26 mouse cellular contexts compared by ENCODE assay signal in genomic region chr17:46593124-46593523, GRCm38 (mm10). TPM values are rescaled to one million over a fixed set of nuclear protein-coding genes. Genes with fewer than 3 reads are reported as not detected.
DNase-seq lines count a peak whose midpoint lies in the region; ATAC-seq lines count a peak whose summit lies in the region.
"Had no signal": no experiment of that assay in that cellular context is flagged by ENCODE, and none has a peak within 500 bp of the region (broad histone marks: within the 10 kb centered on the region; RNA-seq: fewer than 3 reads in every experiment).

No protein-coding gene starts in this region.

- peaks cover 45% of the 10 kb centered on the region for H3K4me1 ChIP-seq in heart, embryonic 10.5 days
- peaks cover 7% of the 10 kb centered on the region for H3K4me1 ChIP-seq in lung, embryonic 16.5 days (replicated peaks; ENCODE audit: control insufficient read depth, insufficient read depth, low read length)

- H3K9me3 ChIP-seq in heart, embryonic 10.5 days, result no peaks in the 10 kb centered on the region
- no peaks in the 10 kb centered on the region for H3K9me3 ChIP-seq in lung, embryonic 16.5 days (ENCODE audit: control insufficient read depth, low read length)
- H3K9me3 ChIP-seq: forebrain, embryonic 12.5 days; intestine, embryonic 15.5 days; limb, embryonic 15.5 days; midbrain, embryonic 12.5 days had no signal

- intact Hi-C loops in left cerebral cortex, postnatal 14 days (cut with DNase I), result loop anchor here (5.0 kb wide), 1 partner anchor 34 kb away; the partner anchor contains the start of gene Ptk7
- intact Hi-C loops in left cerebral cortex, postnatal 36 days (cut with DNase I), result no loop called here

- H3K9ac ChIP-seq in lung, embryonic 16.5 days (ENCODE audit: low read length), result no peak overlapping the region
- H3K9ac ChIP-seq: forebrain, embryonic 12.5 days; intestine, embryonic 15.5 days; limb, embryonic 15.5 days; liver, embryonic 14.5 days; midbrain, embryonic 12.5 days had no signal

- H3K4me3 ChIP-seq in heart, embryonic 10.5 days, result no peak overlapping the region
- no peak overlapping the region for H3K4me3 ChIP-seq in lung, embryonic 16.5 days (ENCODE audit: low read length)
- H3K4me3 ChIP-seq: forebrain, embryonic 12.5 days; gastrocnemius, adult 2 months; intestine, embryonic 15.5 days; limb, embryonic 15.5 days; midbrain, embryonic 12.5 days had no signal

- H3K4me2 ChIP-seq in lung, embryonic 16.5 days (ENCODE audit: low read depth, low read length), result no peak overlapping the region
- H3K4me2 ChIP-seq: forebrain, embryonic 12.5 days; intestine, embryonic 15.5 days; limb, embryonic 15.5 days; midbrain, embryonic 12.5 days had no signal

- H3K27me3 ChIP-seq in heart, embryonic 10.5 days (ENCODE audit: insufficient read depth, poor library complexity, severe bottlenecking), result no peaks in the 10 kb centered on the region
- H3K27me3 ChIP-seq in lung, embryonic 16.5 days (ENCODE audit: control insufficient read depth, insufficient read depth, low read depth, low read length), result no peaks in the 10 kb centered on the region
- H3K27me3 ChIP-seq: forebrain, embryonic 12.5 days; intestine, embryonic 15.5 days; limb, embryonic 15.5 days; midbrain, embryonic 12.5 days had no signal

- DNase-seq in heart, embryonic 10.5 days (ENCODE audit: low spot score), result no peak
- no peak for DNase-seq in heart, adult 8-10 months (ENCODE audit: low spot score)
- no peak for DNase-seq in lung, postnatal 10 days
- DNase-seq in lung, postnatal 25 days (ENCODE audit: low spot score), result peak; percentile 54
- no peak for DNase-seq in left cerebral cortex, postnatal 14 days (ENCODE audit: low spot score in 2 of 2)
- no peak for DNase-seq in left cerebral cortex, postnatal 36 days (ENCODE audit: low spot score in 2 of 2)
- DNase-seq: adrenal gland, postnatal 25 days; cerebellum, adult 8-10 months; cerebellum, postnatal 36 days; embryo, embryonic 11 days; gastrocnemius, adult 2 months; heart, postnatal 4 days; kidney, adult 9 months; kidney, postnatal 14 days; layer of hippocampus, postnatal 36 days; thymus, postnatal 14 days had no signal

- H3K27ac ChIP-seq in heart, embryonic 10.5 days, result 0 out of 2 replicates have a peak overlapping the region, but pooled peaks have one; percentile 62
- peak overlapping the region; percentile 40 for H3K27ac ChIP-seq in lung, embryonic 16.5 days (ENCODE audit: low read length)
- H3K27ac ChIP-seq: forebrain, embryonic 12.5 days; gastrocnemius, adult 2 months; intestine, embryonic 15.5 days; limb, embryonic 15.5 days; liver, embryonic 14.5 days; midbrain, embryonic 12.5 days had no signal

- peak; percentile 53 for ATAC-seq in lung, embryonic 16.5 days (ENCODE audit: low read depth)
- ATAC-seq: CD4-positive, CD25-positive, alpha-beta regulatory T cell, adult 4 months; hindbrain, embryonic 16.5 days; intestine, embryonic 15.5 days had no signal

- 92% methylated on average over 4 of the region's 4 CpGs for WGBS in heart, embryonic 10.5 days
- 79% methylated on average over 4 of the region's 4 CpGs for WGBS in lung, embryonic 16.5 days

- H3K36me3 ChIP-seq in heart, embryonic 10.5 days, result peaks cover 60% of the 10 kb centered on the region
- peaks cover 16% of the 10 kb centered on the region for H3K36me3 ChIP-seq in lung, embryonic 16.5 days (ENCODE audit: control insufficient read depth, insufficient read depth, low read length)

RNA-seq across cellular contexts. Expression of gene Ptk7, which starts 36.2 kb away (rescaled TPM):
- polyA plus RNA-seq in heart, embryonic 10.5 days (2016; fragmentation: Nextera tagmentation; extraction: Ambion mirVana), result 65.4 and 67.7 TPM in 2 replicates
- total RNA-seq in heart, adult 8-10 months (2022), result 1 to 10 TPM; 1.8 to 3.5 (median 2.1) TPM
- 141 and 143 TPM in 2 replicates for polyA plus RNA-seq in lung, embryonic 16.5 days (2015; fragmentation: Nextera tagmentation; extraction: Ambion mirVana)
- 10 to 100 TPM; 13.8 to 13.9 TPM for total RNA-seq in left cerebral cortex, postnatal 14 days (2021)
- 10 to 100 TPM; 10.3 to 11.0 TPM for total RNA-seq in left cerebral cortex, postnatal 36 days (2021)
- total RNA-seq: monocyte, adult 5-6 weeks; neutrophil, adult 5-6 weeks had no signal
- polyA plus RNA-seq: CD4-positive, CD25-positive, alpha-beta regulatory T cell, adult 4 months had no signal

RNA-seq across cellular contexts. Expression of gene Srf, which starts 37.1 kb away (rescaled TPM):
- 10.9 and 15.7 TPM in 2 replicates for polyA plus RNA-seq in heart, embryonic 10.5 days (2016; fragmentation: Nextera tagmentation; extraction: Ambion mirVana)
- total RNA-seq in heart, adult 8-10 months (2022), result 100 to 1,000 TPM in 2 of 4 experiments, 10 to 100 TPM in 2; 84.1 to 121 (median 98.6) TPM
- polyA plus RNA-seq in lung, embryonic 16.5 days (2015; fragmentation: Nextera tagmentation; extraction: Ambion mirVana), result 6.1 and 6.5 TPM in 2 replicates
- 10 to 100 TPM; 52.0 to 65.9 TPM for total RNA-seq in left cerebral cortex, postnatal 14 days (2021)
- total RNA-seq in left cerebral cortex, postnatal 36 days (2021), result 10 to 100 TPM; 55.6 to 68.4 TPM

RNA-seq across cellular contexts. Expression of gene Cul9, which starts 46.9 kb away (rescaled TPM):
- polyA plus RNA-seq in heart, embryonic 10.5 days (2016; fragmentation: Nextera tagmentation; extraction: Ambion mirVana), result 4.8 and 5.3 TPM in 2 replicates
- 10 to 100 TPM; 22.7 to 28.0 (median 24.9) TPM for total RNA-seq in heart, adult 8-10 months (2022)
- polyA plus RNA-seq in lung, embryonic 16.5 days (2015; fragmentation: Nextera tagmentation; extraction: Ambion mirVana), result 4.0 and 4.1 TPM in 2 replicates
- 10 to 100 TPM; 49.3 to 50.8 TPM for total RNA-seq in left cerebral cortex, postnatal 14 days (2021)
- 10 to 100 TPM; 58.8 to 76.6 TPM for total RNA-seq in left cerebral cortex, postnatal 36 days (2021)

RNA-seq across cellular contexts. Expression of gene Klc4, which starts 52.7 kb away (rescaled TPM):
- 21.1 and 22.5 TPM in 2 replicates for polyA plus RNA-seq in heart, embryonic 10.5 days (2016; fragmentation: Nextera tagmentation; extraction: Ambion mirVana)
- 10 to 100 TPM; 27.5 to 29.1 (median 28.5) TPM for total RNA-seq in heart, adult 8-10 months (2022)
- polyA plus RNA-seq in lung, embryonic 16.5 days (2015; fragmentation: Nextera tagmentation; extraction: Ambion mirVana), result 27.6 and 30.8 TPM in 2 replicates
- total RNA-seq in left cerebral cortex, postnatal 14 days (2021), result 10 to 100 TPM; 15.8 to 16.5 TPM
- total RNA-seq in left cerebral cortex, postnatal 36 days (2021), result 10 to 100 TPM; 19.9 to 21.7 TPM

RNA-seq across cellular contexts. Expression of gene Mrpl2, which starts 52.9 kb away (rescaled TPM):
- polyA plus RNA-seq in heart, embryonic 10.5 days (2016; fragmentation: Nextera tagmentation; extraction: Ambion mirVana), result 131 and 151 TPM in 2 replicates
- total RNA-seq in heart, adult 8-10 months (2022), result 100 to 1,000 TPM; 115 to 133 (median 125) TPM
- 93.0 and 97.4 TPM in 2 replicates for polyA plus RNA-seq in lung, embryonic 16.5 days (2015; fragmentation: Nextera tagmentation; extraction: Ambion mirVana)
- total RNA-seq in left cerebral cortex, postnatal 14 days (2021), result 10 to 100 TPM; 45.6 to 54.2 TPM
- total RNA-seq in left cerebral cortex, postnatal 36 days (2021), result 10 to 100 TPM; 52.5 to 54.7 TPM
